In the genomic region with DNA sequence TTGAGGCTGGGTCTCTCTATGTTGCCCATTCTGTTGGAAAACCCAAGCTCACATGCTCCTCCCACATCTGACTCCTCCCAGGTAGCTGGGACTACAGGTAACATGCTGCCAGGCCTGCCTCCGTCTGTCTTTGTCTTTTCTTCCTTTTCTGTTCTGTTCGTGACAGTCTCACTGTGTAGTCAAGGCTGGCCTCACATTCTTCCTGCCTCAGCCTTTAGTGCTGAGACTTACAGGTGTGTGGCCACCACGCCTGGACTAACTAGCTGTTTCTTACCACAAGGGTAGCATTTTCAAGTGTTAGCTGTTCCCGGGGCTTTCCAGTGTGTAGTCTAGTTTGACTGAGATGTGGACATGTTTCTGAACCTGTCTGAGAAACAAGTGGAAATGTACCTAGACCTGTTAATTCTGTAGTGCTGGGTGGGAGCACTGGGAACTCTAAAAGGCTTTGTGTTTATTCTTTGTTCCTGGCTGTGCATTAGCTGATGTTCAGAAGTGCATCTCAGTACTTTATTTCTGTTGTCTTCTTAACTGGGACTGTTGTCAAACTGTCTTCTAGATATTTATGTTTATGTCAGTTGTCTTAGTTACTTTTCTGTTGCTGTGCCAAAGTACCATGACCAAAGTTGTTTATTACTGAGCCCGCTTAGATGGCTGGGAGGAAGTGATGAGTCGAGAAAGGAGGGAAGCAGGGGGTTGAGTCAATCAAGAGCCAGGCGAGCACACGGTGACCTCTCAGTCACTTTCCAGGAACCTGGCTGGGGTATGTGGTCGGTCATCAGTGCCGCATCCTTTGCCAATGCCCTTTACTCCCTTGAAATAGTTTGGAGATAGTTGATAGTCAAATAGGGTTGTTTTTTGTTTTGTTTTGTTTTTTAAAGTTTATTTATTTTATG, we compare ENCODE assay signal across 12 mouse cellular contexts. TPM values are rescaled to one million over a fixed set of nuclear protein-coding genes. Genes with fewer than 3 reads are reported as not detected.
A peak's percentile ranks its signal among the peaks of the same experiment; 100 is the strongest.
DNase-seq lines count a peak whose midpoint lies in the region; ATAC-seq and TF ChIP-seq lines count a peak whose summit lies in the region.
"Had no signal": no experiment of that assay in that cellular context is flagged by ENCODE, and none has a peak within 500 bp of the region (broad histone marks: within the 10 kb centered on the region; RNA-seq: fewer than 3 reads in every experiment).

No protein-coding gene starts in this region.

- H3K4me1 ChIP-seq in forebrain, embryonic 13.5 days, result peaks cover 34% of the 10 kb centered on the region
- no peaks in the 10 kb centered on the region for H3K4me1 ChIP-seq in forebrain, postnatal 0 days (ENCODE audit: insufficient read depth)
- peaks cover 8% of the 10 kb centered on the region; the same call in 1 of the 2 replicates for H3K4me1 ChIP-seq in lung, embryonic 14.5 days (ENCODE audit: insufficient read depth)
- H3K4me1 ChIP-seq in lung, adult 2 months (ENCODE audit: control insufficient read depth, insufficient read depth, low read length), result peaks cover 48% of the 10 kb centered on the region
- H3K4me1 ChIP-seq in small intestine, adult 2 months (ENCODE audit: control insufficient read depth, insufficient read depth, insufficient read length, low read length), result peaks cover 16% of the 10 kb centered on the region; the same call in 1 of the 2 replicates
- peaks cover 14% of the 10 kb centered on the region for H3K4me1 ChIP-seq in hindbrain, embryonic 16.5 days (ENCODE audit: control insufficient read depth, insufficient read depth, low read depth, low read length)
- peaks cover 14% of the 10 kb centered on the region for H3K4me1 ChIP-seq in intestine, embryonic 15.5 days (replicated peaks)

- 0 out of 2 replicates have a peak, but pooled peaks cover 7% of the 10 kb centered on the region for H3K9me3 ChIP-seq in forebrain, embryonic 13.5 days (replicated peaks)
- H3K9me3 ChIP-seq in forebrain, postnatal 0 days (ENCODE audit: low read length), result no peaks in the 10 kb centered on the region
- no peaks in the 10 kb centered on the region for H3K9me3 ChIP-seq in lung, embryonic 14.5 days (ENCODE audit: low read depth, low read length)
- H3K9me3 ChIP-seq in hindbrain, embryonic 16.5 days (ENCODE audit: control insufficient read depth, low read length), result no peaks in the 10 kb centered on the region
- H3K9me3 ChIP-seq in intestine, embryonic 15.5 days, result no peaks in the 10 kb centered on the region
- H3K9me3 ChIP-seq: embryonic facial prominence, embryonic 12.5 days; hindbrain, embryonic 10.5 days; midbrain, embryonic 13.5 days had no signal

- no peaks in the 10 kb centered on the region for H3K27me3 ChIP-seq in forebrain, embryonic 13.5 days
- no peaks in the 10 kb centered on the region for H3K27me3 ChIP-seq in forebrain, postnatal 0 days (ENCODE audit: insufficient read depth, low read length)
- H3K27me3 ChIP-seq in lung, embryonic 14.5 days (ENCODE audit: insufficient read depth, low read length), result no peaks in the 10 kb centered on the region
- H3K27me3 ChIP-seq in small intestine, adult 2 months (ENCODE audit: control insufficient read depth, insufficient read depth, low read length), result no peaks in the 10 kb centered on the region
- H3K27me3 ChIP-seq in hindbrain, embryonic 16.5 days (replicated peaks; ENCODE audit: control insufficient read depth, insufficient read depth, low read length), result no peaks in the 10 kb centered on the region
- H3K27me3 ChIP-seq in intestine, embryonic 15.5 days (replicated peaks), result no peaks in the 10 kb centered on the region
- H3K27me3 ChIP-seq: embryonic facial prominence, embryonic 12.5 days; midbrain, embryonic 13.5 days had no signal

- peaks cover 10% of the 10 kb centered on the region; the same call in 1 of the 2 replicates for H3K36me3 ChIP-seq in forebrain, embryonic 13.5 days (ENCODE audit: poor library complexity, severe bottlenecking)
- no peaks in the 10 kb centered on the region for H3K36me3 ChIP-seq in forebrain, postnatal 0 days (ENCODE audit: insufficient read depth)
- no peaks in the 10 kb centered on the region for H3K36me3 ChIP-seq in lung, embryonic 14.5 days (ENCODE audit: insufficient read depth)
- peaks cover 3% of the 10 kb centered on the region; the same call in 1 of the 2 replicates for H3K36me3 ChIP-seq in small intestine, adult 2 months (ENCODE audit: control insufficient read depth, insufficient read depth, low read length)
- no peaks in the 10 kb centered on the region for H3K36me3 ChIP-seq in hindbrain, embryonic 16.5 days (ENCODE audit: control insufficient read depth, insufficient read depth, low read length)
- no peaks in the 10 kb centered on the region for H3K36me3 ChIP-seq in intestine, embryonic 15.5 days

- TF ChIP-seq POLR2A in lung, adult 2 months (IDR thresholded peaks at IDR 0.05; ENCODE audit: borderline replicate concordance, extremely low read depth, low read depth, low read length), result no peak
- no peak for TF ChIP-seq POLR2A in small intestine, adult 2 months (IDR thresholded peaks at IDR 0.05; ENCODE audit: low read depth, low read length)

- no peak overlapping the region for H3K27ac ChIP-seq in forebrain, embryonic 13.5 days
- H3K27ac ChIP-seq in forebrain, postnatal 0 days (ENCODE audit: low read depth, low read length), result no peak overlapping the region
- no peak overlapping the region for H3K27ac ChIP-seq in lung, embryonic 14.5 days (ENCODE audit: low read depth)
- H3K27ac ChIP-seq in small intestine, adult 2 months (ENCODE audit: insufficient read depth, low read depth, low read length), result peak overlapping the region; percentile 52
- no peak overlapping the region for H3K27ac ChIP-seq in hindbrain, embryonic 16.5 days (ENCODE audit: low read depth, low read length)
- no peak overlapping the region for H3K27ac ChIP-seq in intestine, embryonic 15.5 days
- H3K27ac ChIP-seq: left cerebral cortex, adult 2 months had no signal

- no peak for TF ChIP-seq CTCF in forebrain, postnatal 0 days (IDR thresholded peaks at IDR 0.05; ENCODE audit: low read depth)
- TF ChIP-seq CTCF in lung, embryonic 14.5 days (IDR thresholded peaks at IDR 0.05; ENCODE audit: low read depth), result no peak
- no peak for TF ChIP-seq CTCF in lung, adult 2 months (IDR thresholded peaks at IDR 0.05; ENCODE audit: insufficient read depth, low read length)
- no peak for TF ChIP-seq CTCF in small intestine, adult 2 months (IDR thresholded peaks at IDR 0.05; ENCODE audit: extremely low read depth, insufficient read length, insufficient replicate concordance, low read depth, low read length)

- H3K9ac ChIP-seq in forebrain, embryonic 13.5 days, result no peak overlapping the region
- no peak overlapping the region for H3K9ac ChIP-seq in forebrain, postnatal 0 days
- H3K9ac ChIP-seq in lung, embryonic 14.5 days, result no peak overlapping the region
- no peak overlapping the region for H3K9ac ChIP-seq in hindbrain, embryonic 16.5 days (ENCODE audit: low read depth, low read length)
- H3K9ac ChIP-seq in intestine, embryonic 15.5 days, result no peak overlapping the region
- H3K9ac ChIP-seq: embryonic facial prominence, embryonic 12.5 days; midbrain, embryonic 13.5 days had no signal

- ATAC-seq in forebrain, embryonic 13.5 days, result no peak
- ATAC-seq in forebrain, postnatal 0 days, result no peak
- no peak for ATAC-seq in lung, embryonic 14.5 days (ENCODE audit: insufficient read depth)
- ATAC-seq in granulocyte monocyte progenitor cell, adult 5-6 weeks (replicated peaks; ENCODE audit: poor library complexity, severe bottlenecking), result peak; percentile 57
- no peak for ATAC-seq in hindbrain, embryonic 16.5 days
- ATAC-seq in intestine, embryonic 15.5 days, result no peak

- H3K4me3 ChIP-seq in forebrain, embryonic 13.5 days, result no peak overlapping the region
- H3K4me3 ChIP-seq in forebrain, postnatal 0 days (ENCODE audit: low read depth, low read length), result no peak overlapping the region
- H3K4me3 ChIP-seq in lung, embryonic 14.5 days (ENCODE audit: low read depth, low read length), result no peak overlapping the region
- H3K4me3 ChIP-seq in lung, adult 2 months (replicated peaks; ENCODE audit: extremely low read depth, low read depth, low read length), result no peak overlapping the region
- H3K4me3 ChIP-seq in small intestine, adult 2 months (ENCODE audit: low read depth, low read length), result no peak overlapping the region
- no peak overlapping the region for H3K4me3 ChIP-seq in hindbrain, embryonic 16.5 days (ENCODE audit: low read length)
- no peak overlapping the region for H3K4me3 ChIP-seq in intestine, embryonic 15.5 days (replicated peaks)
- H3K4me3 ChIP-seq: embryonic facial prominence, embryonic 12.5 days; hindbrain, embryonic 10.5 days; left cerebral cortex, adult 2 months; midbrain, embryonic 13.5 days had no signal

- DNase-seq in forebrain, postnatal 0 days, result no peak
- peak; percentile 55 for DNase-seq in lung, embryonic 14.5 days
- no peak for DNase-seq in lung, adult 2 months

- H3K4me2 ChIP-seq in forebrain, embryonic 13.5 days, result peak overlapping the region; percentile 27
- no peak overlapping the region for H3K4me2 ChIP-seq in forebrain, postnatal 0 days (ENCODE audit: low read depth)
- no peak overlapping the region for H3K4me2 ChIP-seq in lung, embryonic 14.5 days
- H3K4me2 ChIP-seq in hindbrain, embryonic 16.5 days (ENCODE audit: low read length), result no peak overlapping the region
- H3K4me2 ChIP-seq in intestine, embryonic 15.5 days (replicated peaks), result no peak overlapping the region
- H3K4me2 ChIP-seq: embryonic facial prominence, embryonic 12.5 days had no signal

- WGBS in forebrain, embryonic 13.5 days, result 53% methylated on average over 10 of the region's 10 CpGs
- 58% methylated on average over 10 of the region's 10 CpGs for WGBS in forebrain, postnatal 0 days
- 57% methylated on average over 10 of the region's 10 CpGs for WGBS in lung, embryonic 14.5 days
- 34% methylated on average over 10 of the region's 10 CpGs for WGBS in lung, adult 2 months
- WGBS in small intestine, adult 2 months, result 45% methylated on average over 10 of the region's 10 CpGs
- WGBS in hindbrain, embryonic 16.5 days, result 67% methylated on average over 10 of the region's 10 CpGs
- WGBS in intestine, embryonic 15.5 days, result 65% methylated on average over 10 of the region's 10 CpGs

RNA-seq across cellular contexts. Expression of a gene that starts 18.9 kb away (rescaled TPM):
- polyA plus RNA-seq in forebrain, embryonic 13.5 days (2015; fragmentation: Nextera tagmentation; extraction: Ambion mirVana), result 19.2 and 21.7 TPM in 2 replicates
- total RNA-seq in forebrain, postnatal 0 days (2014; rRNA removed), result 56.7 and 85.1 TPM in 2 replicates
- 14.6 and 27.7 TPM in 2 replicates for polyA plus RNA-seq in forebrain, postnatal 0 days (2015; fragmentation: Nextera tagmentation; extraction: Ambion mirVana)
- 17.1 and 20.7 TPM in 2 replicates for polyA plus RNA-seq in lung, embryonic 14.5 days (2014; fragmentation: Nextera tagmentation; extraction: Ambion mirVana)
- 67.1 and 76.5 TPM in 2 replicates for polyA plus RNA-seq in lung, adult 2 months (2012; rRNA removed)
- 8.7 and 22.5 TPM in 2 replicates for total RNA-seq in granulocyte monocyte progenitor cell, adult 5-6 weeks (2014; fragmentation: Nextera tagmentation)
- 7.0 and 9.7 TPM in 2 replicates for total RNA-seq in granulocyte monocyte progenitor cell, adult 5-6 weeks (2017)
- polyA plus RNA-seq in small intestine, adult 2 months (2012; rRNA removed), result 9.6 and 21.2 TPM in 2 replicates
- 46.2 and 46.3 TPM in 2 replicates for polyA plus RNA-seq in hindbrain, embryonic 16.5 days (2015; fragmentation: Nextera tagmentation; extraction: Ambion mirVana)
- 19.9 and 25.1 TPM in 2 replicates for polyA plus RNA-seq in intestine, embryonic 15.5 days (2015; fragmentation: Nextera tagmentation; extraction: Ambion mirVana)

RNA-seq across cellular contexts. Expression of a gene that starts 28.7 kb away (rescaled TPM):
- polyA plus RNA-seq in forebrain, embryonic 13.5 days (2015; fragmentation: Nextera tagmentation; extraction: Ambion mirVana), result 322 and 326 TPM in 2 replicates
- 141 and 151 TPM in 2 replicates for total RNA-seq in forebrain, postnatal 0 days (2014; rRNA removed)
- 124 and 136 TPM in 2 replicates for polyA plus RNA-seq in forebrain, postnatal 0 days (2015; fragmentation: Nextera tagmentation; extraction: Ambion mirVana)
- 335 and 339 TPM in 2 replicates for polyA plus RNA-seq in lung, embryonic 14.5 days (2014; fragmentation: Nextera tagmentation; extraction: Ambion mirVana)
- 52.7 and 59.2 TPM in 2 replicates for polyA plus RNA-seq in lung, adult 2 months (2012; rRNA removed)
- 627 and 644 TPM in 2 replicates for total RNA-seq in granulocyte monocyte progenitor cell, adult 5-6 weeks (2014; fragmentation: Nextera tagmentation)
- 619 and 668 TPM in 2 replicates for total RNA-seq in granulocyte monocyte progenitor cell, adult 5-6 weeks (2017)
- polyA plus RNA-seq in small intestine, adult 2 months (2012; rRNA removed), result 32.6 and 54.9 TPM in 2 replicates
- polyA plus RNA-seq in hindbrain, embryonic 16.5 days (2015; fragmentation: Nextera tagmentation; extraction: Ambion mirVana), result 112 and 114 TPM in 2 replicates
- polyA plus RNA-seq in intestine, embryonic 15.5 days (2015; fragmentation: Nextera tagmentation; extraction: Ambion mirVana), result 247 and 259 TPM in 2 replicates

RNA-seq across cellular contexts. Expression of a gene that starts 34.2 kb away (rescaled TPM):
- 48.4 and 48.9 TPM in 2 replicates for polyA plus RNA-seq in forebrain, embryonic 13.5 days (2015; fragmentation: Nextera tagmentation; extraction: Ambion mirVana)
- 32.5 and 47.0 TPM in 2 replicates for total RNA-seq in forebrain, postnatal 0 days (2014; rRNA removed)
- polyA plus RNA-seq in forebrain, postnatal 0 days (2015; fragmentation: Nextera tagmentation; extraction: Ambion mirVana), result 37.3 and 47.1 TPM in 2 replicates
- 36.7 and 39.9 TPM in 2 replicates for polyA plus RNA-seq in lung, embryonic 14.5 days (2014; fragmentation: Nextera tagmentation; extraction: Ambion mirVana)
- 67.0 and 86.8 TPM in 2 replicates for polyA plus RNA-seq in lung, adult 2 months (2012; rRNA removed)
- total RNA-seq in granulocyte monocyte progenitor cell, adult 5-6 weeks (2014; fragmentation: Nextera tagmentation), result 50.1 and 51.5 TPM in 2 replicates
- 18.7 and 19.4 TPM in 2 replicates for total RNA-seq in granulocyte monocyte progenitor cell, adult 5-6 weeks (2017)
- 112 and 227 TPM in 2 replicates for polyA plus RNA-seq in small intestine, adult 2 months (2012; rRNA removed)
- 47.1 and 48.0 TPM in 2 replicates for polyA plus RNA-seq in hindbrain, embryonic 16.5 days (2015; fragmentation: Nextera tagmentation; extraction: Ambion mirVana)
- polyA plus RNA-seq in intestine, embryonic 15.5 days (2015; fragmentation: Nextera tagmentation; extraction: Ambion mirVana), result 42.5 and 43.3 TPM in 2 replicates
